Mouse (Mus musculus): ENCODE measurements around the gene Klc1. TPM values are rescaled to one million over a fixed set of nuclear protein-coding genes. Genes with fewer than 3 reads are reported as not detected.
"Not testable (repeated sequence)": the region's sequence is repeated elsewhere in the genome, so short reads cannot be mapped to it uniquely, and the experiment has no call there.

Klc1 gene
- polyA plus RNA-seq, 1 experiment from 2014 or later: 598 TPM

GRCm38 (mm10) chr12:111724638-111725337 is 33.9 kb upstream of the Klc1 start:
- no peak for ATAC-seq (ENCODE audit: low read depth)
- 52% methylated on average over 6 of the region's 6 CpGs for WGBS
- no peak overlapping the region for H3K9ac ChIP-seq (replicated peaks; ENCODE audit: low read depth, low read length)
- no peak overlapping the region for H3K4me3 ChIP-seq (ENCODE audit: low read depth, low read length)
- H3K27me3 ChIP-seq (ENCODE audit: control insufficient read depth, insufficient read depth, low read length): no peaks in the 10 kb centered on the region
- no peaks in the 10 kb centered on the region for H3K4me1 ChIP-seq (ENCODE audit: control insufficient read depth, insufficient read depth, low read length)
- H3K9me3 ChIP-seq (ENCODE audit: control insufficient read depth, low read length): no peaks in the 10 kb centered on the region
- H3K4me2 ChIP-seq (ENCODE audit: low read depth, low read length): no peak overlapping the region
- peaks cover 7% of the 10 kb centered on the region for H3K36me3 ChIP-seq (ENCODE audit: control insufficient read depth, insufficient read depth, low read length)
- H3K27ac ChIP-seq (ENCODE audit: low read depth, low read length): peak overlapping the region; percentile 22; the same call in 1 of the 2 replicates

GRCm38 (mm10) chr12:111725338-111726121 is 33.1 kb upstream of the Klc1 start:
- ATAC-seq (ENCODE audit: low read depth): no peak
- H3K4me2 ChIP-seq (ENCODE audit: low read depth, low read length): no peak overlapping the region
- H3K36me3 ChIP-seq (ENCODE audit: control insufficient read depth, insufficient read depth, low read length): peaks cover 7% of the 10 kb centered on the region
- 75% methylated on average over 12 of the region's 12 CpGs for WGBS
- H3K9me3 ChIP-seq (ENCODE audit: control insufficient read depth, low read length): no peaks in the 10 kb centered on the region
- H3K4me3 ChIP-seq (ENCODE audit: low read depth, low read length): no peak overlapping the region
- peak overlapping the region; percentile 60 for H3K27ac ChIP-seq (ENCODE audit: low read depth, low read length)
- no peaks in the 10 kb centered on the region for H3K27me3 ChIP-seq (ENCODE audit: control insufficient read depth, insufficient read depth, low read length)
- H3K9ac ChIP-seq (replicated peaks; ENCODE audit: low read depth, low read length): no peak overlapping the region
- H3K4me1 ChIP-seq (ENCODE audit: control insufficient read depth, insufficient read depth, low read length): no peaks in the 10 kb centered on the region

- H3K9ac ChIP-seq (replicated peaks; ENCODE audit: low read depth, low read length): no peak overlapping the region
- no peak for ATAC-seq (ENCODE audit: low read depth)
- H3K27me3 ChIP-seq (ENCODE audit: control insufficient read depth, insufficient read depth, low read length): no peaks in the 10 kb centered on the region
- no peak overlapping the region for H3K4me3 ChIP-seq (ENCODE audit: low read depth, low read length)
- H3K4me2 ChIP-seq (ENCODE audit: low read depth, low read length): no peak overlapping the region
- H3K27ac ChIP-seq (ENCODE audit: low read depth, low read length): no peak overlapping the region
- 81% methylated on average over 4 of the region's 4 CpGs for WGBS
- H3K9me3 ChIP-seq (ENCODE audit: control insufficient read depth, low read length): no peaks in the 10 kb centered on the region
- no peaks in the 10 kb centered on the region for H3K4me1 ChIP-seq (ENCODE audit: control insufficient read depth, insufficient read depth, low read length)
- peaks cover 7% of the 10 kb centered on the region for H3K36me3 ChIP-seq (ENCODE audit: control insufficient read depth, insufficient read depth, low read length)
Observed at GRCm38 (mm10) chr12:111726122-111726463, 32.6 kb upstream of the Klc1 start.

- Histone ChIP-seq H3K36me3 (ENCODE audit: control insufficient read depth, insufficient read depth, low read length) (peaks cover 7% of the 10 kb centered on the region), H3K27me3 (ENCODE audit: control insufficient read depth, insufficient read depth, low read length) (no peaks in the 10 kb centered on the region), H3K9me3 (ENCODE audit: control insufficient read depth, low read length) (no peaks in the 10 kb centered on the region), H3K4me1 (ENCODE audit: control insufficient read depth, insufficient read depth, low read length) (no peaks in the 10 kb centered on the region), H3K27ac (ENCODE audit: low read depth, low read length) (no peak overlapping the region), H3K4me2 (ENCODE audit: low read depth, low read length) (no peak overlapping the region), H3K9ac (replicated peaks; ENCODE audit: low read depth, low read length) (no peak overlapping the region), H3K4me3 (ENCODE audit: low read depth, low read length) (no peak overlapping the region)
- 97% methylated on average over 1 of the region's 1 CpGs for WGBS
- no peak for ATAC-seq (ENCODE audit: low read depth)
Observed at GRCm38 (mm10) chr12:111727956-111728355, 30.7 kb upstream of the Klc1 start.

- Histone ChIP-seq H3K4me2 (ENCODE audit: low read depth, low read length) (no peak overlapping the region; the same call in 1 of the 2 replicates), H3K4me1 (ENCODE audit: control insufficient read depth, insufficient read depth, low read length) (no peaks in the 10 kb centered on the region), H3K9ac (replicated peaks; ENCODE audit: low read depth, low read length) (no peak overlapping the region), H3K36me3 (ENCODE audit: control insufficient read depth, insufficient read depth, low read length) (no peaks in the 10 kb centered on the region), H3K4me3 (ENCODE audit: low read depth, low read length) (no peak overlapping the region), H3K27ac (ENCODE audit: low read depth, low read length) (no peak overlapping the region), H3K27me3 (ENCODE audit: control insufficient read depth, insufficient read depth, low read length) (no peaks in the 10 kb centered on the region), H3K9me3 (ENCODE audit: control insufficient read depth, low read length) (no peaks in the 10 kb centered on the region)
- WGBS: 33% methylated on average over 30 of the region's 30 CpGs
- peak; percentile 95 for ATAC-seq (ENCODE audit: low read depth)
Observed at GRCm38 (mm10) chr12:111731822-111732807, 26.5 kb upstream of the Klc1 start.

DNA sequence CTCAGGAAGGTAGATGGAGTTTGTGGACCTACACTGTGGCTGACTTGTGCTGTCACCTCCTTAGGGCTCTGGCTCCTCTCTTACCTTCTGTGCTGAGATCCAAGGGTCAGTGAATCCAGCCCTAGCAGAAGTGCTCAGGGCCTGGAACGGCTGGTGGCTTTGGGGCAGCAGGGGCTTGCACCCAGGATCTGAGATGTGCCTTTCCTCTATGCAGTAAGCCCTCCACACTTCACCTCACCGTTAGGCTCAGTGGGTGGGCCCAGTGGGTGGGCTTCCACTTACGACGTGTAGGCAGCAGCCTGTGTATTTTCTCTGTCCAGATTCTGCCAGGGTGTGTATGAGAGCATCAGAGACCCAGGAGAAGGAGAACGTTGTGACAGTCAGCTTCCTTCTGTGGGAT is 25.7 kb upstream of the Klc1 start:
- WGBS: 56% methylated on average over 5 of the region's 5 CpGs

GRCm38 (mm10) chr12:111734912-111735311 is 23.7 kb upstream of the Klc1 start:
- H3K27me3 ChIP-seq (ENCODE audit: control insufficient read depth, insufficient read depth, low read length): no peaks in the 10 kb centered on the region
- H3K4me3 ChIP-seq (ENCODE audit: low read depth, low read length): no peak overlapping the region
- no peak for ATAC-seq (ENCODE audit: low read depth)
- H3K4me2 ChIP-seq (ENCODE audit: low read depth, low read length): no peak overlapping the region
- H3K4me1 ChIP-seq (ENCODE audit: control insufficient read depth, insufficient read depth, low read length): no peaks in the 10 kb centered on the region
- H3K36me3 ChIP-seq (ENCODE audit: control insufficient read depth, insufficient read depth, low read length): no peaks in the 10 kb centered on the region
- H3K9ac ChIP-seq (replicated peaks; ENCODE audit: low read depth, low read length): no peak overlapping the region
- no peaks in the 10 kb centered on the region for H3K9me3 ChIP-seq (ENCODE audit: control insufficient read depth, low read length)
- H3K27ac ChIP-seq (ENCODE audit: low read depth, low read length): no peak overlapping the region
- 83% methylated on average over 3 of the region's 3 CpGs for WGBS

More for the DNA sequence above, 25.7 kb upstream of the Klc1 start:
- no peak overlapping the region for H3K4me3 ChIP-seq (ENCODE audit: low read depth, low read length)
- 0 out of 2 replicates have a peak, but pooled peaks have one; percentile 23 for ATAC-seq (ENCODE audit: low read depth)
- no peak overlapping the region for H3K4me2 ChIP-seq (ENCODE audit: low read depth, low read length)
- no peaks in the 10 kb centered on the region for H3K27me3 ChIP-seq (ENCODE audit: control insufficient read depth, insufficient read depth, low read length)
- H3K9me3 ChIP-seq (ENCODE audit: control insufficient read depth, low read length): no peaks in the 10 kb centered on the region
- no peak overlapping the region for H3K9ac ChIP-seq (replicated peaks; ENCODE audit: low read depth, low read length)
- H3K4me1 ChIP-seq (ENCODE audit: control insufficient read depth, insufficient read depth, low read length): no peaks in the 10 kb centered on the region
- H3K36me3 ChIP-seq (ENCODE audit: control insufficient read depth, insufficient read depth, low read length): no peaks in the 10 kb centered on the region
- no peak overlapping the region for H3K27ac ChIP-seq (ENCODE audit: low read depth, low read length)

DNA sequence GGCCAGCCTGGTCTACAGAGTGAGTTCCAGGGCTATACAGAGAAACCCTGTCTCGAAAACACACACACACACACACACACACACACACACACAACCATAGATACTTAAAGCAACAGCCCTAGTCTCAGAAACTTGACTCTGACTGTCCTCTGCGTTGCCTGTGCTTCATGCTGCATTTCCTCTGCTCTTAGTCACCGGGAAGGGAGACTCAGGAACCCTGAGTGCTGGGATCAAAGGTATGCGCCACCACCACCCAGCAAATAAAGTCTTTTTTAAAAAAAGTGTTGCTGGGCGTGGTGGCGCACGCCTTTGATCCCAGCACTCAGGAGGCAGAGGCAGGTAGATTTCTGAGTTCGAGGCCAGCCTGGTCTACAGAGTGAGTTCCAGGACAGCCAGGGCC is 22.0 kb upstream of the Klc1 start:
- not testable (repeated sequence) for H3K4me1 ChIP-seq (ENCODE audit: control insufficient read depth, insufficient read depth, low read length); ATAC-seq (ENCODE audit: low read depth); H3K9me3 ChIP-seq (ENCODE audit: control insufficient read depth, low read length); H3K27ac ChIP-seq (ENCODE audit: low read depth, low read length); H3K4me3 ChIP-seq (ENCODE audit: low read depth, low read length); H3K27me3 ChIP-seq (ENCODE audit: control insufficient read depth, insufficient read depth, low read length); H3K4me2 ChIP-seq (ENCODE audit: low read depth, low read length); H3K36me3 ChIP-seq (ENCODE audit: control insufficient read depth, insufficient read depth, low read length); H3K9ac ChIP-seq (replicated peaks; ENCODE audit: low read depth, low read length)
- WGBS: 92% methylated on average over 8 of the region's 8 CpGs
